Mouse (Mus musculus) ES-Bruce4 (cell line): ENCODE data around the gene Pde7b.

Experiments used
- CTCF ChIP-seq: IDR thresholded peaks from one replicate; pipeline ENCODE4 v1.8.1; 2011; ENCODE audit warnings: low read depth, low read length
- POLR2A ChIP-seq: IDR thresholded peaks from one replicate; pipeline ENCODE4 v1.8.1; 2011; ENCODE audit warnings: low read length; ENCODE audit not compliant: insufficient read depth

DNA sequence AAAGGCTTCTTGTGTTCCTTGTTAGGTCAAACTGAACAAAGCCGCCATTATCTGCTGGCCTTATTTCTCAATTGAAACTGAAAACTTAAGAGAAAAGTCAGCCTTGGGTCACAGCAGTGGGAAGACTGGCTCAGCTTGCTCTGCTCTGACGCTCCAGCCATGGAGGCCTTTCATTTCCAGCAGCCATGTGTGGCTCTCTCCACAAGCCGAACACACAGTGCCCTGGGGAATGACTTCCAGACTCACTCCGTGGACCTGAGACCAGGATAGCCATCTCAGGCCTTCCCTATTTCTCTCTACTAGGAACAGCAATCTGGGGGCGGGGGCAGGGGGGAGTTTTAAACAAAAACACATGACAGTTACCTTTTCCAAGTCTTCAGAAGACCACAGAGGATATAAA lies 63.2 kb downstream of the Pde7b start:
- TF ChIP-seq CTCF (no peak), POLR2A (no peak)
